Mouse (Mus musculus): ENCODE results near the gene Olfr1030. TPM values are rescaled to one million over a fixed set of nuclear protein-coding genes. Genes with fewer than 3 reads are reported as not detected.
A peak's percentile ranks its signal among the peaks of the same experiment; 100 is the strongest.
"Not testable (repeated sequence)": the region's sequence is repeated elsewhere in the genome, so short reads cannot be mapped to it uniquely, and the experiment has no call there.

Olfr1030 gene
- polyA plus RNA-seq (2015; fragmentation: Nextera tagmentation; extraction: Ambion mirVana): not detected in 2 replicates

- DNase-seq (ENCODE audit: low spot score): no peak
Measured at GRCm38 (mm10) chr2:85978976-85979375, at the start of gene Olfr1030. Gene Olfr1030 (plus strand): TSS chr2:85979276.

GRCm38 (mm10) chr2:85950137-85950536, 28.9 kb upstream of the Olfr1030 start, which contains the start of gene Olfr1028:
Gene Olfr1028 (plus strand): TSS chr2:85950437.
- DNase-seq (ENCODE audit: low spot score): no peak

- no peak for DNase-seq (ENCODE audit: low spot score)
Measured at GRCm38 (mm10) chr2:85973595-85973994, 5.5 kb upstream of the Olfr1030 start, which contains the start of gene Olfr1029. Gene Olfr1029 (plus strand): TSS chr2:85973895.

GRCm38 (mm10) chr2:85990004-85990403, 10.9 kb downstream of the Olfr1030 start, which contains the start of gene Olfr1031:
Gene Olfr1031 (plus strand): TSS chr2:85990304.
- no peak for DNase-seq (ENCODE audit: low spot score)

- DNase-seq (ENCODE audit: low spot score): no peak
Measured at GRCm38 (mm10) chr2:86005240-86005639, 26.2 kb downstream of the Olfr1030 start, which contains the start of gene Olfr1032. Gene Olfr1032 (plus strand): TSS chr2:86005540.

- peak; percentile 48 for DNase-seq (ENCODE audit: low spot score)
Measured at GRCm38 (mm10) chr2:86020406-86020805, 41.3 kb downstream of the Olfr1030 start, which contains the start of gene Olfr1033. Gene Olfr1033 (plus strand): TSS chr2:86020633.

GRCm38 (mm10) chr2:86021518-86021917, 42.4 kb downstream of the Olfr1030 start:
- DNase-seq (ENCODE audit: low spot score): not testable (repeated sequence)

Other genes with a start within 250 kb of the Olfr1030 start
- gene Olfr1012, start 216.5 kb upstream of the Olfr1030 start, polyA plus RNA-seq (2015; fragmentation: Nextera tagmentation; extraction: Ambion mirVana): not detected in 2 replicates
- not detected in 2 replicates for gene Olfr1013, start 212.2 kb upstream of the Olfr1030 start, polyA plus RNA-seq (2015; fragmentation: Nextera tagmentation; extraction: Ambion mirVana)
- not detected in 2 replicates for gene Olfr1014, start 206.6 kb upstream of the Olfr1030 start, polyA plus RNA-seq (2015; fragmentation: Nextera tagmentation; extraction: Ambion mirVana)
- gene Olfr1015, start 197.3 kb upstream of the Olfr1030 start, polyA plus RNA-seq (2015; fragmentation: Nextera tagmentation; extraction: Ambion mirVana): not detected in 2 replicates
- not detected in 2 replicates for gene Olfr1016, start 176.7 kb upstream of the Olfr1030 start, polyA plus RNA-seq (2015; fragmentation: Nextera tagmentation; extraction: Ambion mirVana)
- not detected in 2 replicates for gene Olfr1018, start 160.8 kb upstream of the Olfr1030 start, polyA plus RNA-seq (2015; fragmentation: Nextera tagmentation; extraction: Ambion mirVana)
- not detected in 2 replicates for gene Olfr1019, start 133.8 kb upstream of the Olfr1030 start, polyA plus RNA-seq (2015; fragmentation: Nextera tagmentation; extraction: Ambion mirVana)
- not detected in 2 replicates for gene Olfr1020, start 132.2 kb upstream of the Olfr1030 start, polyA plus RNA-seq (2015; fragmentation: Nextera tagmentation; extraction: Ambion mirVana)
- gene Olfr1022, start 110.7 kb upstream of the Olfr1030 start, polyA plus RNA-seq (2015; fragmentation: Nextera tagmentation; extraction: Ambion mirVana): not detected in 2 replicates
- gene Olfr1023, start 93.6 kb upstream of the Olfr1030 start, polyA plus RNA-seq (2015; fragmentation: Nextera tagmentation; extraction: Ambion mirVana): not detected in 2 replicates
- gene Olfr1024, start 74.2 kb upstream of the Olfr1030 start, polyA plus RNA-seq (2015; fragmentation: Nextera tagmentation; extraction: Ambion mirVana): not detected in 2 replicates
- not detected in 2 replicates for gene Olfr1025-ps1, start 64.1 kb upstream of the Olfr1030 start, polyA plus RNA-seq (2015; fragmentation: Nextera tagmentation; extraction: Ambion mirVana)
- gene Olfr1026, start 57.7 kb upstream of the Olfr1030 start, polyA plus RNA-seq (2015; fragmentation: Nextera tagmentation; extraction: Ambion mirVana): not detected in 2 replicates
- gene Olfr1028, start 28.8 kb upstream of the Olfr1030 start, polyA plus RNA-seq (2015; fragmentation: Nextera tagmentation; extraction: Ambion mirVana): not detected in 2 replicates
- not detected in 2 replicates for gene Olfr1029, start 5.4 kb upstream of the Olfr1030 start, polyA plus RNA-seq (2015; fragmentation: Nextera tagmentation; extraction: Ambion mirVana)
- not detected in 2 replicates for gene Olfr1031, start 11.0 kb downstream of the Olfr1030 start, polyA plus RNA-seq (2015; fragmentation: Nextera tagmentation; extraction: Ambion mirVana)
- not detected in 2 replicates for gene Olfr1032, start 26.3 kb downstream of the Olfr1030 start, polyA plus RNA-seq (2015; fragmentation: Nextera tagmentation; extraction: Ambion mirVana)
- 1.7 and 2.3 TPM in 2 replicates for gene Olfr1033, start 41.4 kb downstream of the Olfr1030 start, polyA plus RNA-seq (2015; fragmentation: Nextera tagmentation; extraction: Ambion mirVana)
- 0.03 and 0.05 TPM in 2 replicates for gene Olfr1034, start 66.6 kb downstream of the Olfr1030 start, polyA plus RNA-seq (2015; fragmentation: Nextera tagmentation; extraction: Ambion mirVana)
- gene Olfr1036, start 94.7 kb downstream of the Olfr1030 start, polyA plus RNA-seq (2015; fragmentation: Nextera tagmentation; extraction: Ambion mirVana): not detected in 2 replicates
- gene Olfr1037, start 108.1 kb downstream of the Olfr1030 start, polyA plus RNA-seq (2015; fragmentation: Nextera tagmentation; extraction: Ambion mirVana): not detected in 2 replicates
- gene Olfr1039, start 156.7 kb downstream of the Olfr1030 start, polyA plus RNA-seq (2015; fragmentation: Nextera tagmentation; extraction: Ambion mirVana): not detected in 2 replicates
- not detected in 2 replicates for gene Olfr1040, start 167.5 kb downstream of the Olfr1030 start, polyA plus RNA-seq (2015; fragmentation: Nextera tagmentation; extraction: Ambion mirVana)
- not detected in 2 replicates for gene Olfr1042, start 182.6 kb downstream of the Olfr1030 start, polyA plus RNA-seq (2015; fragmentation: Nextera tagmentation; extraction: Ambion mirVana)
- not detected in 2 replicates for gene Olfr1043, start 188.2 kb downstream of the Olfr1030 start, polyA plus RNA-seq (2015; fragmentation: Nextera tagmentation; extraction: Ambion mirVana)
- not detected in 2 replicates for gene Olfr1044, start 198.5 kb downstream of the Olfr1030 start, polyA plus RNA-seq (2015; fragmentation: Nextera tagmentation; extraction: Ambion mirVana)
- not detected in 2 replicates for gene Olfr52, start 206.4 kb downstream of the Olfr1030 start, polyA plus RNA-seq (2015; fragmentation: Nextera tagmentation; extraction: Ambion mirVana)
- not detected in 2 replicates for gene Olfr1045, start 223.7 kb downstream of the Olfr1030 start, polyA plus RNA-seq (2015; fragmentation: Nextera tagmentation; extraction: Ambion mirVana)
- not detected in 2 replicates for gene Olfr1046, start 240.0 kb downstream of the Olfr1030 start, polyA plus RNA-seq (2015; fragmentation: Nextera tagmentation; extraction: Ambion mirVana)

Data from thymus, postnatal 0 days (tissue).